Mouse (Mus musculus) intestine, postnatal 0 days (tissue): ENCODE results near the gene Git2. TPM values are rescaled to one million over a fixed set of nuclear protein-coding genes. Genes with fewer than 3 reads are reported as not detected.
A peak's percentile ranks its signal among the peaks of the same experiment; 100 is the strongest.

Experiments
- ATAC-seq: fragments of 200-750 bp; cut with Nextera tagmentation; 2 replicates; pipeline ENCODE4 v1.8.0; 2017; ENCODE audit warnings: mild to moderate bottlenecking, moderate TSS enrichment, moderate library complexity
- H3K27ac ChIP-seq: fragments of 300-500 bp; sonication (generic); 2 replicates; pipeline ENCODE4 v1.5.1; 2014; ENCODE audit warnings: mild to moderate bottlenecking, low read depth, low read length, moderate library complexity
- H3K27me3 ChIP-seq: fragments of 300-500 bp; sonication (generic); replicated peaks from 2 replicates; pipeline ENCODE4 v1.6.1; 2014; ENCODE audit warnings: low read length, mixed read lengths; ENCODE audit not compliant: control insufficient read depth, insufficient read depth
- H3K36me3 ChIP-seq: fragments of 300-500 bp; sonication (generic); 2 replicates; pipeline ENCODE4 v1.6.1; 2014; ENCODE audit warnings: mild to moderate bottlenecking, moderate library complexity; ENCODE audit not compliant: control insufficient read depth, insufficient read depth
- H3K4me1 ChIP-seq: fragments of 300-500 bp; sonication (generic); replicated peaks from 2 replicates; pipeline ENCODE4 v1.6.1; 2014; ENCODE audit warnings: antibody characterized with exemption, low read length, mixed read lengths; ENCODE audit not compliant: control insufficient read depth, insufficient read depth
- H3K4me2 ChIP-seq: fragments of 300-500 bp; sonication (generic); replicated peaks from 2 replicates; pipeline ENCODE4 v1.6.1; 2014; ENCODE audit warnings: low read depth, mild to moderate bottlenecking, moderate library complexity
- H3K4me3 ChIP-seq: fragments of 300-500 bp; sonication (generic); 2 replicates; pipeline ENCODE4 v1.5.1; 2014; ENCODE audit warnings: low read depth, low read length
- H3K9ac ChIP-seq: fragments of 300-500 bp; sonication (generic); 2 replicates; pipeline ENCODE4 v1.6.1; 2014; ENCODE audit warnings: mild to moderate bottlenecking, low read depth, low read length
- H3K9me3 ChIP-seq: fragments of 300-500 bp; sonication (generic); 2 replicates; pipeline ENCODE4 v1.6.1; 2016; ENCODE audit warnings: mixed run types; ENCODE audit not compliant: control insufficient read depth
- CTCF ChIP-seq: sonication (generic); IDR thresholded peaks from 2 replicates; pipeline ENCODE4 v1.5.1; 2016; ENCODE audit warnings: low read depth, mild to moderate bottlenecking, control low read depth, antibody characterized with exemption, moderate library complexity
- WGBS: fragments of 180-500 bp; shearing (Covaris S2); extraction: QIAGEN DNeasy Blood & Tissue Kit; methylation state at CpG from one replicate; pipeline ENCODE4 v1.1.7; 2014; 5-methylcytosine and 5-hydroxymethylcytosine counted together
- polyA plus RNA-seq: library from polyadenylated mRNA; unstranded; fragments of >200 nt; fragmentation: Nextera tagmentation; extraction: Ambion mirVana; gene quantifications from 2 replicates; pipeline ENCODE4 v1.2.1, GENCODE M21; 2015

Git2 gene
- polyA plus RNA-seq, 1 experiment from 2014 or later: 13.8 TPM

- H3K4me1 ChIP-seq: no peaks in the 10 kb centered on the region
- no peak for TF ChIP-seq CTCF
- H3K27me3 ChIP-seq: no peaks in the 10 kb centered on the region
- ATAC-seq: no peak
- H3K36me3 ChIP-seq: peaks cover 78% of the 10 kb centered on the region
- no peak overlapping the region for H3K4me2 ChIP-seq
- WGBS: 76% methylated on average over 4 of the region's 4 CpGs
- H3K9ac ChIP-seq: no peak overlapping the region
- H3K27ac ChIP-seq: no peak overlapping the region
- H3K4me3 ChIP-seq: no peak overlapping the region
- no peaks in the 10 kb centered on the region for H3K9me3 ChIP-seq
Observed at GRCm38 (mm10) chr5:114794609-114795008, 19.3 kb upstream of the Git2 start.

GRCm38 (mm10) chr5:114793317-114793716 lies 18.0 kb upstream of the Git2 start:
- Histone ChIP-seq H3K9ac (no peak overlapping the region), H3K36me3 (peaks cover 74% of the 10 kb centered on the region), H3K4me1 (no peaks in the 10 kb centered on the region), H3K9me3 (no peaks in the 10 kb centered on the region), H3K27ac (no peak overlapping the region), H3K4me3 (no peak overlapping the region), H3K27me3 (no peaks in the 10 kb centered on the region), H3K4me2 (no peak overlapping the region)
- no peak for TF ChIP-seq CTCF
- 63% methylated on average over 7 of the region's 7 CpGs for WGBS
- no peak for ATAC-seq

GRCm38 (mm10) chr5:114785196-114785595 lies 9.9 kb upstream of the Git2 start:
- Histone ChIP-seq H3K27me3 (no peaks in the 10 kb centered on the region), H3K9me3 (no peaks in the 10 kb centered on the region), H3K4me2 (peak overlapping the region; percentile 10), H3K9ac (no peak overlapping the region), H3K4me1 (no peaks in the 10 kb centered on the region), H3K4me3 (no peak overlapping the region), H3K36me3 (peaks cover 32% of the 10 kb centered on the region), H3K27ac (0 out of 2 replicates have a peak overlapping the region, but pooled peaks have one; percentile 3)
- TF ChIP-seq CTCF: no peak
- WGBS: 84% methylated on average over 4 of the region's 5 CpGs
- no peak for ATAC-seq

GRCm38 (mm10) chr5:114784622-114785165 lies 9.4 kb upstream of the Git2 start:
- WGBS: 38% methylated on average over 16 of the region's 16 CpGs
- TF ChIP-seq CTCF: no peak
- peak; percentile 50; the same call in 1 of the 2 replicates for ATAC-seq
- Histone ChIP-seq H3K4me2 (peak overlapping the region; percentile 10), H3K27me3 (no peaks in the 10 kb centered on the region), H3K9me3 (no peaks in the 10 kb centered on the region), H3K4me1 (no peaks in the 10 kb centered on the region), H3K4me3 (no peak overlapping the region), H3K9ac (no peak overlapping the region), H3K27ac (0 out of 2 replicates have a peak overlapping the region, but pooled peaks have one; percentile 3), H3K36me3 (peaks cover 28% of the 10 kb centered on the region)

- WGBS: 80% methylated on average over 12 of the region's 12 CpGs
- Histone ChIP-seq H3K36me3 (peaks cover 21% of the 10 kb centered on the region), H3K4me3 (no peak overlapping the region), H3K27ac (no peak overlapping the region), H3K4me2 (no peak overlapping the region), H3K4me1 (no peaks in the 10 kb centered on the region), H3K9ac (no peak overlapping the region), H3K27me3 (no peaks in the 10 kb centered on the region), H3K9me3 (no peaks in the 10 kb centered on the region)
- no peak for TF ChIP-seq CTCF
- no peak for ATAC-seq
Observed at GRCm38 (mm10) chr5:114783405-114784163, 8.3 kb upstream of the Git2 start.

GRCm38 (mm10) chr5:114782991-114783390 lies 7.7 kb upstream of the Git2 start:
- no peak for TF ChIP-seq CTCF
- no peak overlapping the region for H3K4me3 ChIP-seq
- H3K36me3 ChIP-seq: peaks cover 21% of the 10 kb centered on the region
- H3K27me3 ChIP-seq: no peaks in the 10 kb centered on the region
- no peaks in the 10 kb centered on the region for H3K9me3 ChIP-seq
- H3K9ac ChIP-seq: no peak overlapping the region
- WGBS: 69% methylated on average over 9 of the region's 9 CpGs
- no peaks in the 10 kb centered on the region for H3K4me1 ChIP-seq
- H3K4me2 ChIP-seq: no peak overlapping the region
- no peak for ATAC-seq
- H3K27ac ChIP-seq: no peak overlapping the region
